Mouse (Mus musculus): ENCODE data around the gene Gm595. TPM values are rescaled to one million over a fixed set of nuclear protein-coding genes. Genes with fewer than 3 reads are reported as not detected.

Gene Gm595
- total and polyA plus RNA-seq, 3 experiments = not detected

- no peaks in the 10 kb centered on the region for H3K36me3 ChIP-seq (ENCODE audit: control insufficient read depth in 1 of 2, insufficient read depth in 2 of 2, low read length in 2 of 2)
- TF ChIP-seq NRF1 (IDR thresholded peaks at IDR 0.05; ENCODE audit: insufficient read depth, low read depth, low read length, poor library complexity, severe bottlenecking) (no peak), MYC (IDR thresholded peaks at IDR 0.05; ENCODE audit: low read depth, low read length) (no peak), ZNF384 (IDR thresholded peaks at IDR 0.05; ENCODE audit: low read depth, low read length) (no peak), ZKSCAN1 (IDR thresholded peaks at IDR 0.05; ENCODE audit: low read depth, low read length) (no peak), JUND (IDR thresholded peaks at IDR 0.05; ENCODE audit: low read depth, low read length) (no peak), RCOR1 (IDR thresholded peaks at IDR 0.05; ENCODE audit: low read depth, low read length) (no peak)
- H3K9ac ChIP-seq (ENCODE audit: control insufficient read depth, low read depth, low read length, poor library complexity, severe bottlenecking) = no peak overlapping the region
- no peak overlapping the region for H3K27ac ChIP-seq (ENCODE audit: control insufficient read depth, low read depth, low read length)
- no peaks in the 10 kb centered on the region for H3K9me3 ChIP-seq (replicated peaks; ENCODE audit: insufficient read depth, low read length)
- no peak overlapping the region for H3K4me3 ChIP-seq (ENCODE audit: control insufficient read depth in 1 of 2, insufficient read depth in 1 of 2, low read depth in 2 of 2, low read length in 2 of 2)
- no peaks in the 10 kb centered on the region for H3K4me1 ChIP-seq (ENCODE audit: control insufficient read depth in 1 of 2, insufficient read depth in 2 of 2, low read length in 2 of 2)
- no peaks in the 10 kb centered on the region for H3K79me2 ChIP-seq (ENCODE audit: control insufficient read depth, insufficient read depth, low read length, poor library complexity)
- no peaks in the 10 kb centered on the region for H3K27me3 ChIP-seq (ENCODE audit: control insufficient read depth in 1 of 2, insufficient read depth in 2 of 2, low read length in 2 of 2)
- DNase-seq (ENCODE audit: low read depth, low spot score) = no peak
Measured at GRCm38 (mm10) chrX:48884615-48885014, 7.1 kb upstream of the Gm595 start.

Other genes starting within 250 kb of the Gm595 start
- not detected in 2 replicates for gene Gpr119, start 203.2 kb downstream of the Gm595 start, total RNA-seq (2012; rRNA removed)
- not detected for gene Gpr119, start 203.2 kb downstream of the Gm595 start, polyA plus RNA-seq (2012; ENCODE audit: insufficient read depth in 1 of 2, insufficient read length in 2 of 2, low read depth in 1 of 2, low replicate concordance in 2 of 2, missing spikeins in 1 of 2)
- gene Rbmx2, start 182.7 kb downstream of the Gm595 start, total RNA-seq (2012; rRNA removed) = 18.6 and 21.2 TPM in 2 replicates
- 10 to 100 TPM in 1 of 2 experiments, not detected in 1; 17.0 TPM for gene Rbmx2, start 182.7 kb downstream of the Gm595 start, polyA plus RNA-seq (2012; ENCODE audit: insufficient read depth in 1 of 2, insufficient read length in 2 of 2, low read depth in 1 of 2, low replicate concordance in 2 of 2, missing spikeins in 1 of 2)